Mouse (Mus musculus) heart, postnatal 0 days (tissue): ENCODE measurements around the gene Cux1. TPM values are rescaled to one million over a fixed set of nuclear protein-coding genes. Genes with fewer than 3 reads are reported as not detected.

ENCODE experiments used
- ATAC-seq: fragments of 200-750 bp; cut with Nextera tagmentation; 2 replicates; pipeline ENCODE4 v1.8.0; 2017; ENCODE audit warnings: low read depth, moderate number of reproducible peaks, moderate library complexity; ENCODE audit not compliant: insufficient read depth
- DNase-seq: peaks from one replicate; pipeline ENCODE4 v3.0.0-alpha.2; 2016; ENCODE audit warnings: low spot score
- H3K27ac ChIP-seq: fragments of 300-500 bp; sonication (generic); 2 replicates; pipeline ENCODE4 v1.5.1; 2014; ENCODE audit warnings: low read depth, mild to moderate bottlenecking
- H3K27me3 ChIP-seq: fragments of 300-500 bp; sonication (generic); 2 replicates; pipeline ENCODE4 v1.6.1; 2014; ENCODE audit warnings: low read length, mixed read lengths; ENCODE audit not compliant: control insufficient read depth, insufficient read depth
- H3K36me3 ChIP-seq: fragments of 300-500 bp; sonication (generic); replicated peaks from 2 replicates; pipeline ENCODE4 v1.6.1; 2014; ENCODE audit warnings: low read length, mixed read lengths; ENCODE audit not compliant: control insufficient read depth, insufficient read depth
- H3K4me1 ChIP-seq: fragments of 300-500 bp; sonication (generic); 2 replicates; pipeline ENCODE4 v1.6.1; 2014; ENCODE audit warnings: antibody characterized with exemption; ENCODE audit not compliant: control insufficient read depth, insufficient read depth
- H3K4me2 ChIP-seq: fragments of 300-500 bp; sonication (generic); 2 replicates; pipeline ENCODE4 v1.6.1; 2014; ENCODE audit warnings: low read depth, mild to moderate bottlenecking, low read length, moderate library complexity
- H3K4me3 ChIP-seq: fragments of 300-500 bp; sonication (generic); 2 replicates; pipeline ENCODE4 v1.5.1; 2014; ENCODE audit warnings: low read depth, low read length
- H3K9ac ChIP-seq: fragments of 300-500 bp; sonication (generic); replicated peaks from 2 replicates; pipeline ENCODE4 v1.6.1; 2014; ENCODE audit warnings: low read depth, low read length, mixed read lengths
- H3K9me3 ChIP-seq: fragments of 300-500 bp; sonication (generic); replicated peaks from 2 replicates; pipeline ENCODE4 v1.6.1; 2016; ENCODE audit warnings: low read length; ENCODE audit not compliant: control insufficient read depth
- CTCF ChIP-seq: IDR thresholded peaks from 2 replicates; pipeline ENCODE4 v1.5.1; 2016; ENCODE audit warnings: antibody characterized with exemption, control low read depth, low read depth
- EP300 ChIP-seq: IDR thresholded peaks from 2 replicates; pipeline ENCODE4 v1.6.1; 2016; ENCODE audit warnings: antibody characterized with exemption, low read depth
- WGBS: fragments of 180-500 bp; shearing (Covaris S2); extraction: QIAGEN DNeasy Blood & Tissue Kit; methylation state at CpG from one replicate; pipeline ENCODE4 v1.1.7; 2014; 5-methylcytosine and 5-hydroxymethylcytosine counted together
- polyA plus RNA-seq: library from polyadenylated mRNA; unstranded; fragments of >200 nt; fragmentation: Nextera tagmentation; extraction: Ambion mirVana; gene quantifications from 2 replicates; pipeline ENCODE4 v1.2.1, GENCODE M21; 2015
- total RNA-seq: library from RNA; depleted of rRNA; stranded (reverse); fragments of >200 nt; gene quantifications from 2 replicates; pipeline ENCODE4 v1.2.3, GENCODE M21; 2014; ENCODE audit warnings: low replicate concordance; rRNA removed

The Cux1 gene
- total RNA-seq: 89.5 and 118 TPM in 2 replicates
- polyA plus RNA-seq: 48.0 and 50.7 TPM in 2 replicates

DNA sequence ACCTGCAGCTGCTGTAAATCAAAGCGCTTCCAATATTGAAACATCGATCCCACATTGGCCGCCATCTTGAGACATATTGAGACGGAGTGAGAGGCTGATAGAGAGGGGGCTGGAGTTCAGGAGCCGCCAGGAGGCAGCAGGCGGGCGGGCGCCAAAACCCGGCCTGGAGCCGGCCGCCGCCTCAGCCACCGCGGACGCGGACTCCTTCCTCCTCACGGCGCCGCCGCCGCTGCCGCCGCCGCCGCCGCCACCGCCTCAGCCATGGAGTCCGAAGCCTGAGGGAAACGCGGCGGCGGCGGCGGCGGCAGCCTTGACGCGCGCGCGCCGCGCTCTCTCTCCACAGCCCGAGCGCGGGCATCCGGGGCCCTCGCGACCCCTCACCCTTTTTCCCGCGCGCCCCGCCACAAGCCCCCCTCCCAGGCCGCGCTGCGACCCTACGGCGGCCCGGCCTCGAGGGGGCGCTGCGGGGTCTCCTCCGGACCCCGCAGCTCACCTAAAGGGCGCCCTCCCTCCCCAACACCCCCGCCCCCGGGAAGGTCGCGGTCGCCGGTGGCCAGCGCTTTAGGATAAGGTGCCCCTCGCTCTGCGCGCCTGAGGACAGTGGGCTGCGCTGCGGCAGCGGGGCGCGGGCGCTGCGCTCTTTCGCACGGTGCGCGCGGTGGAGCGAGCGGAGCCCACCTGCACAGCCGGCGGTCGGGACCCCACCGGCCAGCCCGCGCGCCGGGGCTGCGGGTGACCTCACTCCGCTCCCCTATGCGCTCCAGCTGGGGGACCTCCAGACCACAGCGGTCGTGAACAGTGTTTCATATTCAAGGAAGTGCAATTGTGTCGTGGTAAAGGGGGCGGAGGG lies at the start of gene Cux1:
Gene Cux1, minus strand, starts transcription at position 315 of the 850 bp plus-strand sequence.
- DNase-seq (peak; percentile 88), ATAC-seq (peak; percentile 83)
- H3K4me2 ChIP-seq: peak within 1 kb of the TSS; percentile 83
- peak within 1 kb of the TSS; percentile 89 for H3K4me3 ChIP-seq
- H3K4me1 ChIP-seq: peaks cover 21% of the 10 kb centered on the region
- peak within 1 kb of the TSS; percentile 90 for H3K27ac ChIP-seq
- H3K9me3 ChIP-seq: no peaks in the 10 kb centered on the region
- peak; percentile 41 for TF ChIP-seq CTCF
- TF ChIP-seq EP300: 0 out of 2 replicates have a peak, but pooled peaks have one; percentile 48
- H3K27me3 ChIP-seq: peaks cover 8% of the 10 kb centered on the region; the same call in 1 of the 2 replicates
- under 1% methylated on average over 81 of the region's 103 CpGs for WGBS
- peak within 1 kb of the TSS; percentile 79 for H3K9ac ChIP-seq
- no peaks in the 10 kb centered on the region for H3K36me3 ChIP-seq

DNA sequence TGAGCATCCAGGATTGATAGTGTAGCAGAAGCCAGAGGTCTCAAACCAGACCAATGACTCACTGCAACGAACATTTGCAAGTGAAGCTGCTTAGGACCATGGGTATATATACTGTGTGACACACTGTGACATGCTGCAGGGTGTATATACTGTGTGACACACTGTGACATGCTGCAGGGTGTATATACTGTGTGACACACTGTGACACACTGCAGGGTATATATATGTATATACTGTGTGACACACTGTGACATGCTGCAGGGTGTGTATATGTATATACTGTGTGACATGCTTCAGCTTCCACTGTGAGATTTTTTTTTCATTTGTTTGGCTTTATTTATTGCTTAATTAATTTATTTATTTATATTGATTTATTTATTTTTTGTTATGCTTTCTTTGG lies 45.1 kb upstream of the Cux1 start:
- Histone ChIP-seq H3K9me3 (no peaks in the 10 kb centered on the region), H3K4me3 (no peak overlapping the region), H3K27me3 (no peaks in the 10 kb centered on the region), H3K27ac (no peak overlapping the region), H3K9ac (no peak overlapping the region), H3K4me1 (no peaks in the 10 kb centered on the region), H3K4me2 (no peak overlapping the region), H3K36me3 (no peaks in the 10 kb centered on the region)
- WGBS: 56% methylated on average over 1 of the region's 1 CpGs
- DNase-seq (no peak), ATAC-seq (no peak)
- TF ChIP-seq CTCF (no peak), EP300 (no peak)

DNA sequence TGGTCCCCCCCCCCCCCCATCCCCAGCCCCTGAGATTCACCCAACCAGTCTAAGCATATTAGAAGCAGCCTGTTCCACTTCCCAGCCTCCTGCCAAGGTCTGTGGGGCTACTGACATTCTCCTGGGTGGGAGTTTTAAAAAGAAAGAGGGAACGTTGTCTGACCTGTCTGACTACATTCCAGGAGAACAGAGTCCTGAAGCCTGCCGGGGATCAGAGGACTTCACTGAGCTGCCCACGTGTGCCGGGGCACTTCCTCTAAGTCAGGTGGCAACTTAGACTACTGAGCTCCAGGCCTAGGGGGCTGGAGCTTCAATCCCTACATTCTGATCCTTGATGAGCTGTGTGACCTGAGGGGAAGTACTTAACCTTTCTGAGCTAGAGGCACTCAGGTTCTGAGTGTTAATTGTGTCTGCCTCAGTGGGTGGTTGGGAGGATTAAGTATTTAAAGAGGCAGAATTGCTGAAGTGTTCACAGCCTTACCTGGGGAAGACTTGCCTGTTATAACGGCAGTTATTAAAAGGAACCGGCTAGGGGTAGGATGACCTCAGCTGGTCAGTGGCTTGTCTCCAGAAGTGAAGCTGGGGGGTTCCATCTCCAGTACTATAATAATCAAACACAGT lies 41.6 kb upstream of the Cux1 start:
- H3K27me3 ChIP-seq: no peaks in the 10 kb centered on the region
- no peak overlapping the region for H3K4me2 ChIP-seq
- H3K36me3 ChIP-seq: no peaks in the 10 kb centered on the region
- no peaks in the 10 kb centered on the region for H3K4me1 ChIP-seq
- TF ChIP-seq CTCF: no peak
- TF ChIP-seq EP300: no peak
- no peak for DNase-seq
- no peaks in the 10 kb centered on the region for H3K9me3 ChIP-seq
- H3K27ac ChIP-seq: no peak overlapping the region
- WGBS: 59% methylated on average over 6 of the region's 6 CpGs
- H3K9ac ChIP-seq: no peak overlapping the region
- no peak overlapping the region for H3K4me3 ChIP-seq
- no peak for ATAC-seq

DNA sequence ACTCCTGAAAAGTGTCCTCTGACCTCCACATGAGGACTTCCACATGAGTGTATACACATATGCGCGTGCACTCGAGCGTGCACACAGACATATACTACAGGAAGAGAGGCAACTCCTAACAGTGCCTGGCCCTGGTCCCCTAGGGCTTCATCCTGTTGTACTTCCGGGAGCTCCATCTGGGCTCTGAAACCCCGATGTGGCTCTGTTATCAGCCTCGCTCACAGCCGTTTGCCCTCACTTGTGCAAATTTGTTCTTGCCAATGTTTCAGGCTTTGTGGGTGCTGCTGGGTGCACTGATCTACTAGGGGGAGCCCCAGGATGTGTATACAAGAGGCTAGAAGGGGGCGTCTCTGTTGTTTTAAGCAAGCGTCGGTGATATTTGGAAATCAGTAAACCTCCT lies 37.9 kb upstream of the Cux1 start:
- H3K27ac ChIP-seq: no peak overlapping the region
- no peak overlapping the region for H3K4me3 ChIP-seq
- 62% methylated on average over 11 of the region's 11 CpGs for WGBS
- H3K4me2 ChIP-seq: no peak overlapping the region
- no peak for DNase-seq
- no peaks in the 10 kb centered on the region for H3K36me3 ChIP-seq
- no peaks in the 10 kb centered on the region for H3K9me3 ChIP-seq
- H3K4me1 ChIP-seq: no peaks in the 10 kb centered on the region
- TF ChIP-seq EP300 (no peak), CTCF (no peak)
- H3K9ac ChIP-seq: no peak overlapping the region
- no peak for ATAC-seq
- no peaks in the 10 kb centered on the region for H3K27me3 ChIP-seq

DNA sequence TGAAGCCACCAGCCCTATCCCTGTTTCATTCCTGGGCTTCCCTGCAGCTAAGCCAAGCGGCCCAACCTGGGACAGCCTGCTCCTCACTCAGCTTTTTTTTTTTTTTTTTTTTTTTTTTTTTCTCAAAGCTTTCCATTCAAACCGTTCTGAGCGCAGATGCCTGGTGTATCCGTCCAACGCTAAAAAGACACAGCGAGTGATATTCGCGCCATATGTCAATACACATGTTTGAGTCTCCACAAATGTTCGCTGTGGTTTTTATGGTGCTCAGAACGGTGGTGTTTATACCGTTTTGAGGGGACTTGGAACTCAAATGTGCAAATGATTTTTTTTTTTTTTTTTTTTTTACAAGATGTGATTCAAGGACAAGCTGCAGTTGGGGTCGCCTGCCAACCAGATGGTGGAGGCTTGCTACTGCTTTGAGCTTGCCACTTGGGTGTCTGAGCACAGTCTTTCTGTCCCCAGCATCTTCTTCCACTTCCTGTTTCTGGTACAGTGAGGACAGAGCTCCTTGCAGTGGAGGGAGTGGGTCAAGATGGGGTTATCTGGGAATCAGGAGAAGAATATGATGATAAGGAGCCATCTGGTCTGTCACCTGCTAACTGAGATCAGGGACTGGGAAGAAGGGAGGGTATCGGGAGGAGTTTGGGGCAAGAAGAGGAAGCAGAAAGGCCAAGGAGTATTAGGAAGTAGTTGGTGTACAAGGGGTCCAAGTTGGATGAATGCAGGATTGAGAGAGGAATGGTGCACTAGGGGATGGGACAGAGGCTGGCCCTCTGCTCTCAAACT lies 36.1 kb upstream of the Cux1 start:
- Histone ChIP-seq H3K4me3 (no peak overlapping the region), H3K27me3 (no peaks in the 10 kb centered on the region), H3K4me2 (no peak overlapping the region), H3K9ac (no peak overlapping the region), H3K27ac (no peak overlapping the region), H3K36me3 (no peaks in the 10 kb centered on the region), H3K9me3 (no peaks in the 10 kb centered on the region), H3K4me1 (no peaks in the 10 kb centered on the region)
- WGBS: 85% methylated on average over 13 of the region's 13 CpGs
- ATAC-seq (no peak), DNase-seq (no peak)
- TF ChIP-seq EP300 (no peak), CTCF (no peak)
